Mouse (Mus musculus) midbrain, postnatal 0 days (tissue): ENCODE measurements around the gene Prkci. TPM values are rescaled to one million over a fixed set of nuclear protein-coding genes. Genes with fewer than 3 reads are reported as not detected.

ENCODE experiments used
- ATAC-seq: fragments of 200-750 bp; cut with Nextera tagmentation; 2 replicates; pipeline ENCODE4 v1.8.0; 2017; ENCODE audit warnings: moderate number of reproducible peaks, mild to moderate bottlenecking, moderate TSS enrichment, moderate library complexity; ENCODE audit not compliant: low FRiP score
- DNase-seq: peaks from one replicate; pipeline ENCODE4 v3.0.0-alpha.2; 2015; ENCODE audit warnings: low spot score
- H3K27ac ChIP-seq: fragments of 300-500 bp; sonication (generic); 2 replicates; pipeline ENCODE4 v1.5.1; 2014; ENCODE audit warnings: low read depth, mild to moderate bottlenecking, low read length, mixed read lengths
- H3K27me3 ChIP-seq: fragments of 300-500 bp; sonication (generic); 2 replicates; pipeline ENCODE4 v1.6.1; 2014; ENCODE audit warnings: low read length, control low read depth, mixed read lengths; ENCODE audit not compliant: insufficient read depth
- H3K36me3 ChIP-seq: fragments of 300-500 bp; sonication (generic); 2 replicates; pipeline ENCODE4 v1.6.1; 2014; ENCODE audit warnings: low read length, control low read depth, mixed read lengths; ENCODE audit not compliant: insufficient read depth
- H3K4me1 ChIP-seq: fragments of 300-500 bp; sonication (generic); 2 replicates; pipeline ENCODE4 v1.6.1; 2014; ENCODE audit warnings: mild to moderate bottlenecking, control low read depth, antibody characterized with exemption, low read length, mixed read lengths; ENCODE audit not compliant: insufficient read depth
- H3K4me2 ChIP-seq: fragments of 300-500 bp; sonication (generic); 2 replicates; pipeline ENCODE4 v1.6.1; 2014; ENCODE audit warnings: low read depth, mild to moderate bottlenecking, low read length, mixed read lengths; ENCODE audit not compliant: poor library complexity, severe bottlenecking
- H3K4me3 ChIP-seq: fragments of 300-500 bp; sonication (generic); 2 replicates; pipeline ENCODE4 v1.5.1; 2014; ENCODE audit warnings: low read depth, mild to moderate bottlenecking, low read length, moderate library complexity
- H3K9ac ChIP-seq: fragments of 300-500 bp; sonication (generic); replicated peaks from 2 replicates; pipeline ENCODE4 v1.6.1; 2014; ENCODE audit warnings: mild to moderate bottlenecking, low read length, moderate library complexity, mixed read lengths; ENCODE audit not compliant: poor library complexity, severe bottlenecking
- H3K9me3 ChIP-seq: fragments of 300-500 bp; sonication (generic); 2 replicates; pipeline ENCODE4 v1.6.1; 2016; ENCODE audit warnings: low read length, control low read depth
- CTCF ChIP-seq: IDR thresholded peaks from 2 replicates; pipeline ENCODE4 v1.5.1; 2016; ENCODE audit warnings: antibody characterized with exemption, mild to moderate bottlenecking
- WGBS: fragments of 180-500 bp; shearing (Covaris S2); extraction: QIAGEN DNeasy Blood & Tissue Kit; methylation state at CpG from one replicate; pipeline ENCODE4 v1.1.7; 2014; 5-methylcytosine and 5-hydroxymethylcytosine counted together
- polyA plus RNA-seq: library from polyadenylated mRNA; unstranded; fragments of >200 nt; fragmentation: Nextera tagmentation; extraction: Ambion mirVana; gene quantifications from 2 replicates; pipeline ENCODE4 v1.2.1, GENCODE M21; 2015
- total RNA-seq: library from RNA; depleted of rRNA; stranded (reverse); fragments of >200 nt; gene quantifications from 2 replicates; pipeline ENCODE4 v1.2.3, GENCODE M21; 2014

Gene Prkci
- total and polyA plus RNA-seq, 2 experiments from 2014 or later = 19.6 to 56.7 TPM

GRCm38 (mm10) chr3:31053191-31053590 lies 57.6 kb downstream of the Prkci start:
- no peak for ATAC-seq
- no peak overlapping the region for H3K27ac ChIP-seq
- 87% methylated on average over 9 of the region's 9 CpGs for WGBS
- H3K4me1 ChIP-seq = no peaks in the 10 kb centered on the region
- no peak for DNase-seq
- no peak overlapping the region for H3K4me3 ChIP-seq
- no peak for TF ChIP-seq CTCF
- no peaks in the 10 kb centered on the region for H3K9me3 ChIP-seq
- H3K9ac ChIP-seq = no peak overlapping the region
- H3K27me3 ChIP-seq = no peaks in the 10 kb centered on the region
- peaks cover 17% of the 10 kb centered on the region; the same call in 1 of the 2 replicates for H3K36me3 ChIP-seq
- H3K4me2 ChIP-seq = no peak overlapping the region

- DNase-seq (no peak), ATAC-seq (no peak)
- Histone ChIP-seq H3K4me1 (no peaks in the 10 kb centered on the region), H3K9ac (no peak overlapping the region), H3K4me2 (no peak overlapping the region), H3K27me3 (no peaks in the 10 kb centered on the region), H3K27ac (no peak overlapping the region), H3K4me3 (no peak overlapping the region), H3K9me3 (no peaks in the 10 kb centered on the region), H3K36me3 (peaks cover 11% of the 10 kb centered on the region; the same call in 1 of the 2 replicates)
- WGBS = 94% methylated on average over 8 of the region's 8 CpGs
- no peak for TF ChIP-seq CTCF
Measured at GRCm38 (mm10) chr3:31054888-31055287, 59.3 kb downstream of the Prkci start.

- Histone ChIP-seq H3K9me3 (no peaks in the 10 kb centered on the region), H3K27me3 (no peaks in the 10 kb centered on the region), H3K36me3 (peaks cover 6% of the 10 kb centered on the region; the same call in 1 of the 2 replicates), H3K4me3 (peak overlapping the region; percentile 33), H3K27ac (no peak overlapping the region), H3K4me1 (no peaks in the 10 kb centered on the region), H3K9ac (no peak overlapping the region), H3K4me2 (peak overlapping the region; percentile 58)
- ATAC-seq (peak; percentile 44), DNase-seq (peak; percentile 50)
- WGBS = 34% methylated on average over 16 of the region's 17 CpGs
- TF ChIP-seq CTCF = no peak; the same call in 1 of the 2 replicates
Measured at GRCm38 (mm10) chr3:31056047-31056650, 60.6 kb downstream of the Prkci start.

DNA sequence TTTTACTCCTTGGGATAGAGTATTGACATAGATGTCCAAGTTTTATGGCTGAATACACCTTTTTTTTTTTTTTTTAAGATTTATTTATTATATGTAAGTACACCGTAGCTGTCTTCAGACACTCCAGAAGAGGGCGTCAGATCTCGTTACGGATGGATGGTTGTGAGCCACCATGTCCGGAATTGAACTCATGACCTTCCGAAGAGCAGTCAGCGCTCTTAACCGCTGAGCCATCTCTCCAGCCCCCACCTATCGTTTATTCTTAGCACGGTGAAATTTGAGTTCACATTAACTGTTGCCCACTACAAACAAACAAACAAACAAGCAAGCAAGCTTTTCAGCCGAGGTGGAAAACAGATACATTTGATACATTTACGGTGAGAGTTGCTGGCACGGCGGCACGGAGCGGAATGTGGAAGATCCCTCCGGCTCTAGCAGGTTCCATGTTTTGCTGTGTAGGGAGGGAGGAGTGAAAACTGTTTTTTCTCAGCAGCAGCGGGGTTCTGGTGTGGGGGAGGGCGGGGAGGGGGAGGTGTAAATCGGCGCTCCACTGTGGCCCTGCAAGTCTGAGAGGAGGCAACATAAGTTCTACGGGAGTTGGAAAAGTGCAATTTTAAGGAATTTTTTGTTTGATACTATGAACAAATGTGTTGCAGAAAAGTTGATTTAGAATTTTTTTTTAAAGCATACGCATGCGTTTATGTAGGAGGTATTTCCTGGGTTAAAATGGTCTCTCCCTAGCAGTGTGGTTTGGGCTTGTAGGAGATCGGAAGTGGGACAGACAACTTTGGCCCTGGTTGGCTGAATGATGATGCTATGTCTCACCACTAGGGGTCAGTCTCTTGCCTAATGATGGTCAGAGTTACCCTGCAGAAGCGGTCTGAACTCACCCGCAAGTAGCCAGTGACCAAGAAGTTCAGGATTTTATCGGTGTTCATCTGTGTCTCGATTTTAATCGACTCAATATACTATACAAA lies 61.4 kb downstream of the Prkci start:
- H3K9ac ChIP-seq = no peak overlapping the region
- ATAC-seq = peak; percentile 87
- H3K27me3 ChIP-seq = no peaks in the 10 kb centered on the region

DNA sequence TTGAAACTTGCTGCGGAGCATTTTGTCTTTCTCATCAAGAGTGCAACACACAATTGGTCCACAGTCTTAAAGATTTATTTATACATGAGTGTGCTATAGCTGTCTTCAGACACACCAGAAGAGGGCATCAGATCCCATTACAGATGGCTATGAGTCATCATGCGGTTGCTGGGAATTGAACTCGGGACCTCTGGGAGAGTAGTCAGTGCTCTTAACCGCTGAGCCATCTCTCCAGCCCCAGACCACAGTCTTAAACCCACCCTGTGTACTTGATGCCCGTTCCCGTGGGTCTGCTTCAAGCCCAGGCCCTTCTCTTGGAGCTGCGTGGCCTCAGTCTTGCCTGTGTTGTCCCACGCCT lies 65.2 kb downstream of the Prkci start:
- Histone ChIP-seq H3K4me2 (no peak overlapping the region), H3K27ac (no peak overlapping the region), H3K36me3 (no peaks in the 10 kb centered on the region), H3K4me3 (no peak overlapping the region), H3K27me3 (no peaks in the 10 kb centered on the region), H3K4me1 (no peaks in the 10 kb centered on the region), H3K9ac (no peak overlapping the region), H3K9me3 (no peaks in the 10 kb centered on the region)
- DNase-seq (no peak), ATAC-seq (no peak)
- WGBS = 87% methylated on average over 8 of the region's 8 CpGs
- 0 out of 2 replicates have a peak, but pooled peaks have one; percentile 5 for TF ChIP-seq CTCF

More for the DNA sequence above, 61.4 kb downstream of the Prkci start:
- Histone ChIP-seq H3K36me3 (peaks cover 3% of the 10 kb centered on the region; the same call in 1 of the 2 replicates), H3K9me3 (no peaks in the 10 kb centered on the region), H3K4me3 (peak overlapping the region; percentile 33), H3K27ac (peak overlapping the region; percentile 32; the same call in 1 of the 2 replicates), H3K4me1 (no peaks in the 10 kb centered on the region), H3K4me2 (peak overlapping the region; percentile 58)
- DNase-seq = peak; percentile 91
- 5% methylated on average over 30 of the region's 30 CpGs for WGBS
- peak; percentile 94 for TF ChIP-seq CTCF
